Mouse (Mus musculus): ENCODE data around the gene Ccl27a. TPM values are rescaled to one million over a fixed set of nuclear protein-coding genes. Genes with fewer than 3 reads are reported as not detected.
"Not testable (repeated sequence)": the region's sequence is repeated elsewhere in the genome, so short reads cannot be mapped to it uniquely, and the experiment has no call there.

The Ccl27a gene
- polyA plus RNA-seq (2012; rRNA removed) = 872 and 1,011 TPM in 2 replicates

GRCm38 (mm10) chr4:41774002-41774401 lies at the start of gene Ccl27a:
TSS of gene Ccl27a (minus strand) at chr4:41774247.
- H3K4me1 ChIP-seq (ENCODE audit: control insufficient read depth, insufficient read depth, low read length); H3K27me3 ChIP-seq (ENCODE audit: control insufficient read depth, insufficient read depth, low read length); H3K36me3 ChIP-seq (ENCODE audit: control insufficient read depth, insufficient read depth, low read length): not testable (repeated sequence)
- Histone ChIP-seq H3K4me3 (ENCODE audit: control insufficient read depth, low read depth, low read length) (peak within 1 kb of the TSS; percentile 90), H3K27ac (ENCODE audit: control insufficient read depth, insufficient read depth, low read depth, low read length) (peak within 1 kb of the TSS; percentile 96)
- TF ChIP-seq POLR2A (IDR thresholded peaks at IDR 0.05; ENCODE audit: control insufficient read depth, low read depth, low read length) = peak; percentile 45; the same call in 1 of the 2 replicates

- not testable (repeated sequence) for H3K27me3 ChIP-seq (ENCODE audit: control insufficient read depth, insufficient read depth, low read length); H3K4me3 ChIP-seq (ENCODE audit: control insufficient read depth, low read depth, low read length); H3K27ac ChIP-seq (ENCODE audit: control insufficient read depth, insufficient read depth, low read depth, low read length); H3K4me1 ChIP-seq (ENCODE audit: control insufficient read depth, insufficient read depth, low read length); H3K36me3 ChIP-seq (ENCODE audit: control insufficient read depth, insufficient read depth, low read length)
Measured at GRCm38 (mm10) chr4:41783197-41783596, 9.2 kb upstream of the Ccl27a start.

GRCm38 (mm10) chr4:41782711-41783110 lies 8.7 kb upstream of the Ccl27a start:
- not testable (repeated sequence) for H3K36me3 ChIP-seq (ENCODE audit: control insufficient read depth, insufficient read depth, low read length); H3K4me1 ChIP-seq (ENCODE audit: control insufficient read depth, insufficient read depth, low read length); H3K27ac ChIP-seq (ENCODE audit: control insufficient read depth, insufficient read depth, low read depth, low read length); H3K4me3 ChIP-seq (ENCODE audit: control insufficient read depth, low read depth, low read length); H3K27me3 ChIP-seq (ENCODE audit: control insufficient read depth, insufficient read depth, low read length)

GRCm38 (mm10) chr4:41781748-41782485 lies 7.9 kb upstream of the Ccl27a start:
- H3K4me1 ChIP-seq (ENCODE audit: control insufficient read depth, insufficient read depth, low read length); H3K27me3 ChIP-seq (ENCODE audit: control insufficient read depth, insufficient read depth, low read length); H3K27ac ChIP-seq (ENCODE audit: control insufficient read depth, insufficient read depth, low read depth, low read length); H3K36me3 ChIP-seq (ENCODE audit: control insufficient read depth, insufficient read depth, low read length): not testable (repeated sequence)
- H3K4me3 ChIP-seq (ENCODE audit: control insufficient read depth, low read depth, low read length) = peak overlapping the region; percentile 54

- peak overlapping the region; percentile 54; the same call in 1 of the 2 replicates for H3K4me3 ChIP-seq (ENCODE audit: control insufficient read depth, low read depth, low read length)
- H3K4me1 ChIP-seq (ENCODE audit: control insufficient read depth, insufficient read depth, low read length) = not testable (repeated sequence)
Measured at GRCm38 (mm10) chr4:41781271-41781670, 7.2 kb upstream of the Ccl27a start.

GRCm38 (mm10) chr4:41775840-41776239 lies 1.8 kb upstream of the Ccl27a start:
- not testable (repeated sequence) for H3K27me3 ChIP-seq (ENCODE audit: control insufficient read depth, insufficient read depth, low read length); H3K36me3 ChIP-seq (ENCODE audit: control insufficient read depth, insufficient read depth, low read length); H3K4me1 ChIP-seq (ENCODE audit: control insufficient read depth, insufficient read depth, low read length)
- H3K27ac ChIP-seq (ENCODE audit: control insufficient read depth, insufficient read depth, low read depth, low read length) = peak overlapping the region; percentile 72; the same call in 1 of the 2 replicates
- H3K4me3 ChIP-seq (ENCODE audit: control insufficient read depth, low read depth, low read length) = peak overlapping the region; percentile 87

More at GRCm38 (mm10) chr4:41781271-41781670, 7.2 kb upstream of the Ccl27a start:
- H3K36me3 ChIP-seq (ENCODE audit: control insufficient read depth, insufficient read depth, low read length); H3K27ac ChIP-seq (ENCODE audit: control insufficient read depth, insufficient read depth, low read depth, low read length); H3K27me3 ChIP-seq (ENCODE audit: control insufficient read depth, insufficient read depth, low read length): not testable (repeated sequence)

GRCm38 (mm10) chr4:41774506-41774905 lies 459 bp upstream of the Ccl27a start:
- Histone ChIP-seq H3K27ac (ENCODE audit: control insufficient read depth, insufficient read depth, low read depth, low read length) (peak overlapping the region; percentile 96), H3K4me3 (ENCODE audit: control insufficient read depth, low read depth, low read length) (peak overlapping the region; percentile 90)
- H3K4me1 ChIP-seq (ENCODE audit: control insufficient read depth, insufficient read depth, low read length); H3K36me3 ChIP-seq (ENCODE audit: control insufficient read depth, insufficient read depth, low read length); H3K27me3 ChIP-seq (ENCODE audit: control insufficient read depth, insufficient read depth, low read length): not testable (repeated sequence)

GRCm38 (mm10) chr4:41773502-41773901 lies 545 bp downstream of the Ccl27a start:
- H3K27me3 ChIP-seq (ENCODE audit: control insufficient read depth, insufficient read depth, low read length); H3K36me3 ChIP-seq (ENCODE audit: control insufficient read depth, insufficient read depth, low read length); H3K4me1 ChIP-seq (ENCODE audit: control insufficient read depth, insufficient read depth, low read length): not testable (repeated sequence)
- H3K27ac ChIP-seq (ENCODE audit: control insufficient read depth, insufficient read depth, low read depth, low read length) = peak overlapping the region; percentile 76
- H3K4me3 ChIP-seq (ENCODE audit: control insufficient read depth, low read depth, low read length) = peak overlapping the region; percentile 87

- H3K4me3 ChIP-seq (ENCODE audit: control insufficient read depth, low read depth, low read length) = peak overlapping the region; percentile 75
- H3K36me3 ChIP-seq (ENCODE audit: control insufficient read depth, insufficient read depth, low read length); H3K27ac ChIP-seq (ENCODE audit: control insufficient read depth, insufficient read depth, low read depth, low read length); H3K4me1 ChIP-seq (ENCODE audit: control insufficient read depth, insufficient read depth, low read length); H3K27me3 ChIP-seq (ENCODE audit: control insufficient read depth, insufficient read depth, low read length): not testable (repeated sequence)
Measured at GRCm38 (mm10) chr4:41772946-41773345, 1.1 kb downstream of the Ccl27a start.

GRCm38 (mm10) chr4:41767301-41767700 lies 6.7 kb downstream of the Ccl27a start:
- H3K4me1 ChIP-seq (ENCODE audit: control insufficient read depth, insufficient read depth, low read length) = not testable (repeated sequence)

GRCm38 (mm10) chr4:41763176-41763575 lies 10.9 kb downstream of the Ccl27a start:
- H3K4me3 ChIP-seq (ENCODE audit: control insufficient read depth, low read depth, low read length); H3K36me3 ChIP-seq (ENCODE audit: control insufficient read depth, insufficient read depth, low read length); H3K27ac ChIP-seq (ENCODE audit: control insufficient read depth, insufficient read depth, low read depth, low read length); H3K27me3 ChIP-seq (ENCODE audit: control insufficient read depth, insufficient read depth, low read length): not testable (repeated sequence)
- peaks cover 17% of the 10 kb centered on the region for H3K4me1 ChIP-seq (ENCODE audit: control insufficient read depth, insufficient read depth, low read length)

More at GRCm38 (mm10) chr4:41767301-41767700, 6.7 kb downstream of the Ccl27a start:
- H3K4me3 ChIP-seq (ENCODE audit: control insufficient read depth, low read depth, low read length); H3K27me3 ChIP-seq (ENCODE audit: control insufficient read depth, insufficient read depth, low read length); H3K27ac ChIP-seq (ENCODE audit: control insufficient read depth, insufficient read depth, low read depth, low read length); H3K36me3 ChIP-seq (ENCODE audit: control insufficient read depth, insufficient read depth, low read length): not testable (repeated sequence)

GRCm38 (mm10) chr4:41762688-41763114 lies 11.3 kb downstream of the Ccl27a start:
- H3K27me3 ChIP-seq (ENCODE audit: control insufficient read depth, insufficient read depth, low read length); H3K27ac ChIP-seq (ENCODE audit: control insufficient read depth, insufficient read depth, low read depth, low read length); H3K4me3 ChIP-seq (ENCODE audit: control insufficient read depth, low read depth, low read length); H3K36me3 ChIP-seq (ENCODE audit: control insufficient read depth, insufficient read depth, low read length): not testable (repeated sequence)
- peaks cover 17% of the 10 kb centered on the region for H3K4me1 ChIP-seq (ENCODE audit: control insufficient read depth, insufficient read depth, low read length)
